Mouse (Mus musculus) MEL (cell line): ENCODE results near the gene Zbtb20. TPM values are rescaled to one million over a fixed set of nuclear protein-coding genes. Genes with fewer than 3 reads are reported as not detected.

Source experiments
- DNase-seq: peaks from one replicate; pipeline ENCODE4 v3.0.0; 2011; ENCODE audit warnings: low read depth, low spot score
- H3K27ac ChIP-seq: 2 replicates; pipeline ENCODE4 v1.5.1; 2012; ENCODE audit warnings: low read depth, mild to moderate bottlenecking, control low read depth, low read length, moderate library complexity; ENCODE audit not compliant: control insufficient read depth
- H3K27me3 ChIP-seq, 2 experiments: fragments of 150-350 bp in 1 of 2; sonication (generic) in 1 of 2; 2 replicates each; pipeline ENCODE4 v1.6.1; 2012; ENCODE audit warnings: low read length in 2 of 2, mild to moderate bottlenecking in 2 of 2, improper control_type of control experiment in 1 of 2, moderate library complexity in 1 of 2; ENCODE audit not compliant: insufficient read depth in 2 of 2, control insufficient read depth in 1 of 2
- H3K36me3 ChIP-seq, 2 experiments: 2 replicates each; pipeline ENCODE4 v1.6.1; 2012 to 2014; ENCODE audit warnings: low read length in 2 of 2, improper control_type of control experiment in 1 of 2, inconsistent platforms in 1 of 2, mild to moderate bottlenecking in 1 of 2; ENCODE audit not compliant: insufficient read depth in 2 of 2, control insufficient read depth in 1 of 2
- H3K4me1 ChIP-seq, 2 experiments: fragments of 150-350 bp in 1 of 2; sonication (generic) in 1 of 2; 2 replicates each; pipeline ENCODE4 v1.6.1; 2012; ENCODE audit warnings: low read length in 2 of 2, improper control_type of control experiment in 1 of 2, mild to moderate bottlenecking in 1 of 2; ENCODE audit not compliant: insufficient read depth in 2 of 2, control insufficient read depth in 1 of 2
- H3K4me3 ChIP-seq, 2 experiments: fragments of 150-350 bp in 1 of 2; sonication (generic) in 1 of 2; 2 replicates each; pipeline ENCODE4 v1.5.1; 2012; ENCODE audit warnings: low read depth in 2 of 2, low read length in 2 of 2, mild to moderate bottlenecking in 2 of 2, moderate library complexity in 2 of 2, control low read depth in 1 of 2, improper control_type of control experiment in 1 of 2; ENCODE audit not compliant: control insufficient read depth in 1 of 2, insufficient read depth in 1 of 2
- H3K79me2 ChIP-seq: 2 replicates; pipeline ENCODE4 v1.6.1; 2012; ENCODE audit warnings: mild to moderate bottlenecking, low read length, moderate library complexity; ENCODE audit not compliant: control insufficient read depth, poor library complexity, insufficient read depth
- H3K9ac ChIP-seq: 2 replicates; pipeline ENCODE4 v1.6.1; 2012; ENCODE audit warnings: low read depth, mild to moderate bottlenecking, control low read depth, low read length, moderate library complexity; ENCODE audit not compliant: control insufficient read depth, poor library complexity, severe bottlenecking
- H3K9me3 ChIP-seq: fragments of 150-350 bp; sonication (generic); replicated peaks from 2 replicates; pipeline ENCODE4 v1.6.1; 2012; ENCODE audit warnings: mild to moderate bottlenecking, low read length, improper control_type of control experiment, moderate library complexity; ENCODE audit not compliant: insufficient read depth
- BHLHE40 ChIP-seq: IDR thresholded peaks from 2 replicates; pipeline ENCODE4 v1.6.1; 2012; ENCODE audit warnings: low read depth, mild to moderate bottlenecking, inconsistent platforms, low read length, improper control_type of control experiment, borderline replicate concordance
- CHD1 ChIP-seq: IDR thresholded peaks from 2 replicates; pipeline ENCODE4 v1.6.1; 2012; ENCODE audit warnings: low read depth, mild to moderate bottlenecking, inconsistent platforms, low read length, improper control_type of control experiment
- CTCF ChIP-seq, 3 experiments: IDR thresholded peaks in 2 of 3; conservative IDR thresholded peaks in 1 of 3; 2 replicates each; pipeline ENCODE4 v1.5.1; 2011 to 2012; ENCODE audit warnings: low read length in 3 of 3, low read depth in 2 of 3, mild to moderate bottlenecking in 2 of 3, improper control_type of control experiment in 1 of 3, inconsistent platforms in 1 of 3, mixed read lengths in 1 of 3, moderate library complexity in 1 of 3; ENCODE audit not compliant: control insufficient read depth in 1 of 3, insufficient read depth in 1 of 3, poor library complexity in 1 of 3, severe bottlenecking in 1 of 3
- ETS1 ChIP-seq: IDR thresholded peaks from 2 replicates; pipeline ENCODE4 v1.6.1; 2012; ENCODE audit warnings: low read depth, mild to moderate bottlenecking, inconsistent platforms, low read length, improper control_type of control experiment, moderate library complexity
- GABPA ChIP-seq: IDR thresholded peaks from 2 replicates; pipeline ENCODE4 v1.6.1; 2012; ENCODE audit warnings: low read depth, mild to moderate bottlenecking, inconsistent platforms, low read length, improper control_type of control experiment, moderate library complexity
- JUND ChIP-seq: IDR thresholded peaks from 2 replicates; pipeline ENCODE4 v1.6.1; 2011; ENCODE audit warnings: low read depth, mild to moderate bottlenecking, improper control_type of control experiment, low read length
- KAT2A ChIP-seq: conservative IDR thresholded peaks from 2 replicates; pipeline ENCODE4 v1.6.1; 2012; ENCODE audit warnings: low read depth, low read length, improper control_type of control experiment, inconsistent platforms
- MAX ChIP-seq: IDR thresholded peaks from 2 replicates; pipeline ENCODE4 v1.6.1; 2011; ENCODE audit warnings: low read length, improper control_type of control experiment
- MAZ ChIP-seq: IDR thresholded peaks from 2 replicates; pipeline ENCODE4 v1.6.1; 2012; ENCODE audit warnings: low read depth, mild to moderate bottlenecking, inconsistent platforms, low read length, improper control_type of control experiment
- MEF2A ChIP-seq: IDR thresholded peaks from 2 replicates; pipeline ENCODE4 v1.6.1; 2014; ENCODE audit warnings: low read depth, mild to moderate bottlenecking, inconsistent platforms, low read length, improper control_type of control experiment; ENCODE audit not compliant: poor library complexity, insufficient replicate concordance, severe bottlenecking; ENCODE audit errors: extremely low read depth
- MYC ChIP-seq: IDR thresholded peaks from 2 replicates; pipeline ENCODE4 v1.6.1; 2011; ENCODE audit warnings: low read depth, mild to moderate bottlenecking, low read length, improper control_type of control experiment, moderate library complexity
- NELFE ChIP-seq: IDR thresholded peaks from 2 replicates; pipeline ENCODE4 v1.6.1; 2011; ENCODE audit warnings: low read depth, low read length, improper control_type of control experiment
- NRF1 ChIP-seq: IDR thresholded peaks from 2 replicates; pipeline ENCODE4 v1.6.1; 2014; ENCODE audit warnings: low read depth, mild to moderate bottlenecking, inconsistent platforms, low read length, improper control_type of control experiment, moderate library complexity; ENCODE audit not compliant: poor library complexity, insufficient read depth, severe bottlenecking
- POLR2A ChIP-seq, 2 experiments: IDR thresholded peaks; 2 replicates each; pipeline ENCODE4 v1.6.1; 2011 to 2012; ENCODE audit warnings: low read length in 2 of 2, mild to moderate bottlenecking in 2 of 2, control low read depth in 1 of 2, improper control_type of control experiment in 1 of 2, low read depth in 1 of 2, moderate library complexity in 1 of 2; ENCODE audit not compliant: control insufficient read depth in 1 of 2, insufficient read depth in 1 of 2, poor library complexity in 1 of 2
- RCOR1 ChIP-seq: IDR thresholded peaks from 2 replicates; pipeline ENCODE4 v1.6.1; 2012; ENCODE audit warnings: low read depth, mild to moderate bottlenecking, inconsistent platforms, low read length, improper control_type of control experiment
- SMC3 ChIP-seq: IDR thresholded peaks from 2 replicates; pipeline ENCODE4 v1.6.1; 2011; ENCODE audit warnings: low read depth, low read length, improper control_type of control experiment
- TAL1 ChIP-seq: IDR thresholded peaks from 2 replicates; pipeline ENCODE4 v1.6.1; 2012; ENCODE audit warnings: mild to moderate bottlenecking, inconsistent platforms, low read length, moderate library complexity, mixed read lengths
- TBP ChIP-seq: IDR thresholded peaks from 2 replicates; pipeline ENCODE4 v1.8.0; 2011; ENCODE audit warnings: low read depth, low read length, improper control_type of control experiment
- UBTF ChIP-seq: IDR thresholded peaks from 2 replicates; pipeline ENCODE4 v1.6.1; 2012; ENCODE audit warnings: low read depth, mild to moderate bottlenecking, inconsistent platforms, low read length, improper control_type of control experiment, moderate library complexity, borderline replicate concordance; ENCODE audit not compliant: insufficient read depth
- USF2 ChIP-seq, 2 experiments: IDR thresholded peaks; 2 replicates each; pipeline ENCODE4 v1.6.1; 2011 to 2012; ENCODE audit warnings: improper control_type of control experiment in 2 of 2, low read length in 2 of 2, borderline replicate concordance in 1 of 2, inconsistent platforms in 1 of 2, low read depth in 1 of 2, mild to moderate bottlenecking in 1 of 2; ENCODE audit not compliant: insufficient read depth in 1 of 2
- ZC3H11A ChIP-seq: IDR thresholded peaks from 2 replicates; pipeline ENCODE4 v1.6.1; 2012; ENCODE audit warnings: low read depth, mild to moderate bottlenecking, inconsistent platforms, low read length, improper control_type of control experiment
- ZNF384 ChIP-seq: IDR thresholded peaks from 2 replicates; pipeline ENCODE4 v1.6.1; 2012; ENCODE audit warnings: low read depth, mild to moderate bottlenecking, inconsistent platforms, low read length, improper control_type of control experiment
- polyA plus RNA-seq, 2 experiments: library from polyadenylated mRNA; stranded (reverse) in 1 of 2; unstranded in 1 of 2; fragments of >175 nt in 1 of 2; fragments of >200 nt in 1 of 2; gene quantifications; 2 replicates each; pipeline versions ENCODE4 v1.2.1 to v1.2.4; 2012; ENCODE audit warnings: low replicate concordance in 2 of 2, low read depth in 1 of 2; ENCODE audit not compliant: insufficient read length in 2 of 2, insufficient read depth in 1 of 2, missing spikeins in 1 of 2
- total RNA-seq: library from RNA; depleted of rRNA; stranded (reverse); fragments of 300-350 nt; gene quantifications from 2 replicates; pipeline ENCODE4 v1.2.3, GENCODE M21; 2012

The Zbtb20 gene
- total and polyA plus RNA-seq, 3 experiments = 0.17 to 0.27 TPM; not detected in 1

DNA sequence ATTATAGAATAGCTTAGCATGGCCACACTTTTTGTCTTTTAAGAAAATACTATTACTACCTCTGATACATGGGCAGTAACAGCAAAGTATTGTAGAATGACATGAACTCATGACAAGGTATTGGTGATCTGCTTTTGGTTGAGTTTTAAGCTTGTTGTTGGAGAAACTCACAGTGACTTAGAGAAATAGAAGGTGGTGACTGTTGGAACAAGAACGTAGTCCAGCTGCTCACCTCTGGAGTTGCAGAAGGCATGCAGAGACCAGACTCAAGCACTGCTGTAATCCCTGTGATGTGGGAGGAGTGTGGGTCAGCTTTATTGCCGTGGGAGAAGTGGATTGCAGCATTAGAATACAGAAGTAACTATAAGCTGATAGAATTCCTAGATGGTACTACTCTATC lies 361.9 kb downstream of the Zbtb20 start:
- Histone ChIP-seq H3K27ac (no peak overlapping the region), H3K9me3 (no peaks in the 10 kb centered on the region), H3K4me1 (no peaks in the 10 kb centered on the region), H3K79me2 (no peaks in the 10 kb centered on the region), H3K9ac (no peak overlapping the region)
- TF ChIP-seq MEF2A (no peak), USF2 (IDR thresholded peaks at IDR 0.05; ENCODE audit: borderline replicate concordance in 1 of 2, insufficient read depth in 1 of 2, low read depth in 1 of 2, low read length in 2 of 2) (no peak), MAX (no peak), GABPA (no peak), POLR2A (IDR thresholded peaks at IDR 0.05; ENCODE audit: control insufficient read depth in 1 of 2, insufficient read depth in 1 of 2, low read depth in 1 of 2, low read length in 2 of 2, poor library complexity in 1 of 2) (no peak)
- TF ChIP-seq, all 39 proteins: peak for 0
- Histone ChIP-seq H3K27me3 (no peaks in the 10 kb centered on the region), H3K4me3 (no peak overlapping the region), H3K36me3 (no peaks in the 10 kb centered on the region)
- DNase-seq = no peak

DNA sequence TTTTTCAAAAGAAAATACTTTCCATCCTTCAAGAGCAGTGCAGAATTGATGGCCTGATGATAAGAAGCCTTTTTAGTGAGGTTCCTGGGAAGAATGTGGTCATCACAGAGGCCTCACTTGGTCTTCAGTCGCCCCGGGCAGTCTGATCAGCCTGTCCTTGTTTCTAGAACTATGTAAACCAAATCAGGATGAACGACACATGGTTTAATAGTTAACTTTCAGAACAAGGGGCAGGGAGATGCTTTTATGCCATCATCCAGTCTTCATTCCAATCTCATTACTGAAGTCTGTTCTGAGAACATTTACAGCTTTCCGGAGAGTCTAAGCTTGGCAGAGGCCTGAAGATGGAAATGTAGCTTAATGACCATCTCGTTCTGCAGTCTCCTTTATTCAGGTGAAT lies 371.3 kb downstream of the Zbtb20 start:
- H3K27me3 ChIP-seq = no peaks in the 10 kb centered on the region; a peak in 1 of 4 replicates
- no peaks in the 10 kb centered on the region for H3K79me2 ChIP-seq
- H3K4me1 ChIP-seq = no peaks in the 10 kb centered on the region
- no peaks in the 10 kb centered on the region for H3K36me3 ChIP-seq
- no peaks in the 10 kb centered on the region for H3K9me3 ChIP-seq
- H3K27ac ChIP-seq = no peak overlapping the region
- TF ChIP-seq UBTF = no peak
- TF ChIP-seq POLR2A (IDR thresholded peaks at IDR 0.05; ENCODE audit: control insufficient read depth in 1 of 2, insufficient read depth in 1 of 2, low read depth in 1 of 2, low read length in 2 of 2, poor library complexity in 1 of 2) = no peak
- TF ChIP-seq NELFE = no peak
- no peak for TF ChIP-seq ZC3H11A
- no peak for TF ChIP-seq KAT2A
- TF ChIP-seq ZNF384 = no peak
- no peak for TF ChIP-seq BHLHE40
- TF ChIP-seq TBP = no peak
- TF ChIP-seq CHD1 = no peak
- TF ChIP-seq SMC3 = no peak
- no peak for TF ChIP-seq MEF2A
- TF ChIP-seq MAZ = no peak
- TF ChIP-seq ETS1 = no peak
- no peak for TF ChIP-seq MYC
- no peak for TF ChIP-seq NRF1
- TF ChIP-seq CTCF (IDR thresholded peaks at IDR 0.05 in 2 of 3, conservative IDR thresholded peaks at IDR 0.05 in 1 of 3; ENCODE audit: control insufficient read depth in 1 of 3, insufficient read depth in 1 of 3, low read depth in 2 of 3, low read length in 3 of 3, poor library complexity in 1 of 3, severe bottlenecking in 1 of 3) = no peak
- TF ChIP-seq MAX = no peak
- TF ChIP-seq TAL1 = no peak
- no peak for TF ChIP-seq RCOR1
- no peak for TF ChIP-seq JUND
- DNase-seq = no peak
- no peak overlapping the region for H3K9ac ChIP-seq
- H3K4me3 ChIP-seq = no peak overlapping the region
